Mouse (Mus musculus) T-helper 2 cell (primary cell): ENCODE results near the gene Ano2.

ENCODE experiments used
- in situ Hi-C: fragments of 300-600 bp; cut with MboI, MseI; formaldehyde crosslinking; loops from one replicate; pipeline ENCODE4 v1.15.1; 2025; ENCODE audit warnings: high pct_unique_total_duplicates

The Ano2 gene

DNA sequence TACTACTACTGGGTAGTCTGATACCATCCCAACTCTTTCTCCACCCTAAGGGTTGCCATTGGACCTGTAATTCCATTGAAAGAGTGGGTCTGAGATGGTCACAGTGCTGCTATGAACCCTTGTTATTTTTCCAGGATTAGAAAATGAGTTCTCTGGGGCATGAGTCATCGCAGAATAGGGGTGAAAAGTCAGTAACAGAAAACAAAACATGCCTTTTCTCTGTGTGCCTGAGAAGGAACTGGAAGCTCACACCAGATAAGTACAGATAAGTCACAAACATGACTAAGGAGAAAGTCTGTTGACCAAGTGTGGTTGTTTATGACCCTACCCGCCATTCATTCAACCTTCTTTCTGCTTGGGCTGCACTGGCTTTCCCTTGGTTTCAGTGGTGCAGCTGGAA is 345.4 kb downstream of the Ano2 start:
- in situ Hi-C loops = no loop called here

DNA sequence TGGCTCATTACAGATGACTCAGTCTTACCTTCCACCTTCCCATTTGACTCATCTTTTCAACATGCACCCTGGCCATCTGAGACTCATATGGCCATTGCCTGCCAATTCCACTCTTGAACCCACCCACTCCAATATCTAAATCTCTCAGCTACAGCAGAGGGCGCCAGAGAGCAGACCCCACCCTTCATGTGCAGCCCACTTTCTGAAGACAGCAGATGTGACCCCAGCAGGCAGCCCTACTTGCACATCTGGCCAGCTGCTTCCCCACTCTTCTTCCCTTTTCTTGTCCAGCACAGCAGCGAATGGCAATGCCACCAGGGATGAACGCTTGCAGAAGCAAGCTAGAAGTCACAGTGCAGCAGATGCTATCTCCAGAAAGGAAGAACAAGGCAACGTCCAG is 355.7 kb downstream of the Ano2 start:
- in situ Hi-C loops = no loop called here

DNA sequence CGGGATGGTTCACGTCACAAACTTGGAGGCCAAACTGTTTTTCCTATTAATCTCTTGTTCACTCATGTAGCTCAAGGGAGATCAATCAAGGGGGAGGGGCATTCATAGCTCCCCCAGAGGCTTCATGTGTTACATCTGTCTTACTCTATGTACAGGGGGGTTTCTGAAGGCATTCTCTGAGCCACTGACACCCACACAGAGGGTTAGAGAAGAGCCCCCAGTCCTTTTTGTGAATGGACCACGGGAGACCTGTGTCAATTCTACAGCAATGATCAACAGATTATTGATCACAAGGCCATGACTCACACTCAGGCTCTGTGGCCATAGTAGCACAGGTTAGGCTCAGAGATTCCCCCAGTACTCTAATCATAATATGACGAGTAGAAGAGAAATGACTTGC is 358.0 kb downstream of the Ano2 start:
- in situ Hi-C loops = no loop called here

DNA sequence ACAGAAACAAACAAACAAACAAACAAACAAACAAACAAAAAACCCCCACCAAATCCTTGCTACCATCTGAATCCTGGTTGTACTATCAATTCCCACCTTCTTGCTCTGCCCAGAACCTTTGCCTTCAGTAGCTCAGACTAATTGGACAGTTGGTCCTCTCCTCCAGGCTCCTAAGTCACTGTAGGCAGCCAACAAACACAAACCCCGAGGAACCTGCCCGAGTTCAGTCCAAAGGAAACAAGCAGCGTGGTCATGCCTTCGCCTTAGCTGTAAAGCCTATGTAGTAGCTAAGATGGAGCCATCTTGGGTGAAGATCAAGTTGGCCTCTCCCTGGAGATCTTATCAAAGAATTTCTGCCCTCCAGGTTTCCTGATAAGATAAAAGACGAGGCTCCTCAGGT is 362.9 kb downstream of the Ano2 start:
- in situ Hi-C loops = no loop called here

DNA sequence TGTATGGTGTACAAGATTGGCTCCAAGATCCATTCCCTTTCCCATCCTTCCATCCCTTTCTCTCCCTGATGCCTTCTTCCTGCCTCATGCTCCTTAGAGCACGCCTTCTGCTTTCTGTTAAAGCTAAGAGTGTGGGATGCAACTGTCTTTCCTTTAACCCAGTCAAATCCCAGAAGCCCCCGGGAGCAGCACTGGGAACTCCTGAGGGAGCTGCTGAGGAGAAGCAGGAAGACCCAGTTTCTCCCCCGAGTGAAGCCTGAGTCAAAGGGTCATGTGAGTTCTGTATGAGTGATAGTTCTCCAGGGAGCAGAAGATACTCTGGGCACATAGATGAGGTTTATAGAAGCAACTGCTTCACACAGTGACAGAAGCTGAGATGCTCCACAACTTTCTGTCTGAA is 367.5 kb downstream of the Ano2 start:
- in situ Hi-C loops = no loop called here

DNA sequence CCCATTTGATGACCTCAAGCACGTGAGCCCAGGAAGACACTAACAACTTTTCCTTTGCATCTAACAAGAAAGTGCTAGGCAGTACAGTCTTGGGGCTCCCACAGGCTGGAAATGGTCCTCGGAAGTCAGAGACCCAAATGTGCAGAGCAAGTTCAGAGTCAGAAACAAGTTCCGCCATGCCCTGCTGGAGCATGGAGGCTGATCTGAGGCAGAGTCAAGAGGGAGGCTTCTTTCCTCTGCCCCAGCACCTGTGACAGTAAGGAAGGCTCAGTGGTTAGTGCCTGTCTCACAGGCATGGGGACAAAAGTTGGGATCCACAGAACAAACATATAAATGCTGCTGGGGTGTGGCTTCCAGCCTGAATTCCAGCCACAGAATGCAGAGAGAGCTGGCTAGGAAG is 390.3 kb downstream of the Ano2 start:
- in situ Hi-C loops = no loop called here

DNA sequence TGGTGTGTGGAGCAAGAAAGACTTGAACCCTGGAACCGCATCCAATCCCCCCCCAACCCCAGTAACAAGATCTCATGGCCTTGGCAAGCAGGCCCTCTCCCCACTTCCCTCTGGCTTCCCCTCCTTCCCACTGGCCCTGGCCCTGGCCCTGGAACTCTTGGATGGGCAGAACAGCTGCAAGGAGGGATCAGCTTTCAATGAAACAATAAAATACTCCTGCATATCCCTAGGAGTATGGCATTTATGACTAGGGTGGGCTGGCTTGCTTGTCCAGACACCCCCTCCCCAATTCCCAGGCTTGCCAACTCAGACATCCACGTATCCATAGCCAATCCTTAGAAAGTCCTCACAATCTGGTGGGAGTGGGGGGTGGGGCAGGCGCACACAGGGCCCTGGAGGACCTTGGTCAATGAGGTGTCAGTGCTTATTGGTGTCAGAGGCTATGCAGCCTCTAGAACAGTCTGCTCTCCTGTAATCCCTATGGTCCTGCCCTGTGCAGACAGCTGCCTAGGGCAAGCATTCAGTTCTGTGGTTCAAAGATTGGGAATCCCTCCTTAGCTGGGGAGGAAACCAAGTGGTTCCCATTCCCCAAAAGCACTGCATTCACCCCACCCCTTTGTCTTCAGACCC is 396.2 kb downstream of the Ano2 start:
- in situ Hi-C loops = no loop called here

DNA sequence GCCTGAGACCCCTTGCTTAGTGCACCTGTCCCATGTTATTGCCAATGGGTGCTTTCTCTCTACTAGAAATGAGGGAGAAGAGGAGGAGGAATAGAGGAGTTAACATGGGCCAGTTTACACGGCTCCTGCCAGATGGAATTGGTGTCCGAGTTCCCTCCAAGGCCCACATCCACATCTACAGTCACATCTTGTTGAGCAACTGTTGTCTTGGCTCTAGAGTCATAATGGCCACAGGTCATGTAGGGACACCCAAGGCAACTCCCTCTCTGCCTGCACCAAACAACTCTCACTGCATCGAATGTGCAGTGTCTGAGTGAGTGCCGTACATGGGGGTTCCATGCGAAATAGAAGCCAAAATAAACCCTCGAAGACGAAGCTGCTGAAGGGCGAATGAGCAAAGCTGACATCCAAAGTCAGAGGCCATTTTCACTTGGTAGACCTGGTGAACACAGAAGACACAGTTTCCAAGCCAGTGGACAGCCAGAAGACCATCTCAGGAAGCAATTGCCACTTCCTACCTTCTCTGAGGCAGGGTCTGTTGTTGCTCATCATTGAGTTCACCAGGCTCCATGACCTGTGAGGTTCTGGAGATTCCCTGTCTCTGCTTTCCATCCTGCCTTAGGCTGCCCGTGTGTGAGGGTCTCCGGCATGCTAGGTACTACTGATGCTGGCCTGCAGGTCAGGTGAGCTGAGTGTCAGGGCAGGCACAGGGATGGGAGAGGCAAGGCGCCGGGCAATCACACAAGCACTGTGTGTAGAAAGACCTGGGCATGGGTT is 398.5 kb downstream of the Ano2 start:
- in situ Hi-C loops = no loop called here
